Comparison of ENCODE assay signal across 21 mouse cellular contexts in genomic region chr8:124713207-124713606, GRCm38 (mm10). TPM values are rescaled to one million over a fixed set of nuclear protein-coding genes. Genes with fewer than 3 reads are reported as not detected.
DNase-seq lines count a peak whose midpoint lies in the region; ATAC-seq lines count a peak whose summit lies in the region.
"Had no signal": no experiment of that assay in that cellular context is flagged by ENCODE, and none has a peak within 500 bp of the region (broad histone marks: within the 10 kb centered on the region; RNA-seq: fewer than 3 reads in every experiment).

No protein-coding gene starts in this region.

- no peaks in the 10 kb centered on the region; the same call in none of the 2 replicates for H3K4me1 ChIP-seq in liver, embryonic 11.5 days (replicated peaks; ENCODE audit: control insufficient read depth, insufficient read depth, low read length)
- H3K4me1 ChIP-seq in liver, embryonic 12.5 days = peaks cover 24% of the 10 kb centered on the region
- no peaks in the 10 kb centered on the region; the same call in 1 of the 2 replicates for H3K4me1 ChIP-seq in liver, embryonic 16.5 days (ENCODE audit: control insufficient read depth, low read depth, low read length)
- no peaks in the 10 kb centered on the region for H3K4me1 ChIP-seq in forebrain, embryonic 16.5 days (replicated peaks; ENCODE audit: control insufficient read depth, insufficient read depth, low read length)
- H3K4me1 ChIP-seq: embryonic facial prominence, embryonic 12.5 days; forebrain, embryonic 13.5 days; hindbrain, embryonic 15.5 days had no signal

- no peak overlapping the region for H3K4me3 ChIP-seq in liver, embryonic 11.5 days (ENCODE audit: low read depth, low read length)
- no peak overlapping the region for H3K4me3 ChIP-seq in liver, embryonic 12.5 days
- H3K4me3 ChIP-seq in liver, embryonic 16.5 days (ENCODE audit: low read depth, low read length) = no peak overlapping the region
- no peak overlapping the region for H3K4me3 ChIP-seq in forebrain, embryonic 16.5 days (replicated peaks; ENCODE audit: low read length)
- H3K4me3 ChIP-seq: embryonic facial prominence, embryonic 12.5 days; forebrain, embryonic 13.5 days; heart, adult 2 months; heart, embryonic 12.5 days; hindbrain, embryonic 15.5 days had no signal

- H3K9me3 ChIP-seq in liver, embryonic 11.5 days (ENCODE audit: control insufficient read depth, low read length) = no peaks in the 10 kb centered on the region
- no peaks in the 10 kb centered on the region for H3K9me3 ChIP-seq in liver, embryonic 12.5 days (replicated peaks)
- no peaks in the 10 kb centered on the region for H3K9me3 ChIP-seq in liver, embryonic 16.5 days (replicated peaks; ENCODE audit: control insufficient read depth, low read length)
- H3K9me3 ChIP-seq in forebrain, embryonic 16.5 days (ENCODE audit: control insufficient read depth, low read length) = no peaks in the 10 kb centered on the region
- H3K9me3 ChIP-seq: embryonic facial prominence, embryonic 12.5 days; forebrain, embryonic 13.5 days; G1E; heart, embryonic 12.5 days; hindbrain, embryonic 15.5 days had no signal

- WGBS in liver, embryonic 11.5 days = 75% methylated on average over 6 of the region's 6 CpGs
- 61% methylated on average over 6 of the region's 6 CpGs for WGBS in liver, embryonic 12.5 days (ENCODE audit: insufficient replicate concordance)
- 46% methylated on average over 6 of the region's 6 CpGs for WGBS in liver, embryonic 16.5 days (ENCODE audit: insufficient replicate concordance)
- WGBS in forebrain, embryonic 16.5 days = 96% methylated on average over 6 of the region's 6 CpGs

- no peak overlapping the region for H3K9ac ChIP-seq in liver, embryonic 11.5 days (ENCODE audit: low read depth, low read length)
- no peak overlapping the region for H3K9ac ChIP-seq in liver, embryonic 12.5 days
- no peak overlapping the region for H3K9ac ChIP-seq in liver, embryonic 16.5 days (ENCODE audit: low read depth, low read length)
- H3K9ac ChIP-seq in forebrain, embryonic 16.5 days (replicated peaks; ENCODE audit: low read depth, low read length) = no peak overlapping the region
- H3K9ac ChIP-seq: embryonic facial prominence, embryonic 12.5 days; forebrain, embryonic 13.5 days; heart, embryonic 12.5 days; hindbrain, embryonic 15.5 days had no signal

- H3K27ac ChIP-seq in liver, embryonic 11.5 days (ENCODE audit: low read depth, low read length) = no peak overlapping the region
- no peak overlapping the region for H3K27ac ChIP-seq in liver, embryonic 12.5 days
- no peak overlapping the region for H3K27ac ChIP-seq in liver, embryonic 16.5 days (ENCODE audit: low read length)
- no peak overlapping the region for H3K27ac ChIP-seq in forebrain, embryonic 16.5 days (ENCODE audit: low read length)
- H3K27ac ChIP-seq: embryonic facial prominence, embryonic 12.5 days; forebrain, embryonic 13.5 days; heart, adult 2 months; hindbrain, embryonic 15.5 days had no signal

- H3K4me2 ChIP-seq in liver, embryonic 11.5 days = no peak overlapping the region
- H3K4me2 ChIP-seq in liver, embryonic 12.5 days = no peak overlapping the region
- H3K4me2 ChIP-seq in liver, embryonic 16.5 days (ENCODE audit: low read depth, low read length) = no peak overlapping the region
- no peak overlapping the region for H3K4me2 ChIP-seq in forebrain, embryonic 16.5 days (ENCODE audit: low read length)
- H3K4me2 ChIP-seq: embryonic facial prominence, embryonic 12.5 days; forebrain, embryonic 13.5 days; heart, embryonic 12.5 days; hindbrain, embryonic 15.5 days had no signal

- no peak for DNase-seq in liver, embryonic 11.5 days (ENCODE audit: low spot score)
- DNase-seq in liver = no peak
- no peak for DNase-seq in kidney, adult 8-10 months
- DNase-seq in retina, embryonic 14.5 days (ENCODE audit: low spot score) = no peak
- DNase-seq: adrenal gland, postnatal 10 days; B cell, adult 2 months; cerebellum, adult 11 months; cerebellum, adult 8-10 months; cerebellum, postnatal 14 days; gastrocnemius, postnatal 14 days; heart, adult 2 months; heart, postnatal 36 days had no signal

- H3K36me3 ChIP-seq in liver, embryonic 11.5 days (ENCODE audit: control insufficient read depth, insufficient read depth, low read length) = peaks cover 22% of the 10 kb centered on the region
- H3K36me3 ChIP-seq in liver, embryonic 12.5 days = peaks cover 60% of the 10 kb centered on the region
- H3K36me3 ChIP-seq in liver, embryonic 16.5 days (ENCODE audit: control insufficient read depth, insufficient read depth) = peaks cover 12% of the 10 kb centered on the region
- H3K36me3 ChIP-seq in forebrain, embryonic 16.5 days (ENCODE audit: control insufficient read depth, insufficient read depth) = peaks cover 24% of the 10 kb centered on the region

- ATAC-seq in liver, embryonic 11.5 days (replicated peaks; ENCODE audit: low FRiP score) = peak; percentile 73
- ATAC-seq in liver, embryonic 12.5 days = peak; percentile 81
- ATAC-seq in liver, embryonic 16.5 days (ENCODE audit: low read depth) = peak; percentile 59
- ATAC-seq in forebrain, embryonic 16.5 days = no peak
- ATAC-seq: CD4-positive, CD25-positive, alpha-beta regulatory T cell, adult 4 months; forebrain, embryonic 13.5 days had no signal

- no peaks in the 10 kb centered on the region for H3K27me3 ChIP-seq in liver, embryonic 11.5 days (replicated peaks; ENCODE audit: control insufficient read depth, insufficient read depth, low read length)
- no peaks in the 10 kb centered on the region for H3K27me3 ChIP-seq in liver, embryonic 12.5 days (replicated peaks)
- H3K27me3 ChIP-seq in liver, embryonic 16.5 days (ENCODE audit: control insufficient read depth, insufficient read depth, low read depth, low read length) = no peaks in the 10 kb centered on the region
- no peaks in the 10 kb centered on the region for H3K27me3 ChIP-seq in forebrain, embryonic 16.5 days (replicated peaks; ENCODE audit: control insufficient read depth, insufficient read depth, low read length)
- H3K27me3 ChIP-seq: embryonic facial prominence, embryonic 12.5 days; forebrain, embryonic 13.5 days; heart, embryonic 12.5 days; hindbrain, embryonic 15.5 days had no signal

RNA-seq across cellular contexts. Expression of gene Ttc13, which starts 8.6 kb away (rescaled TPM):
- polyA plus RNA-seq in liver, embryonic 11.5 days (2014; fragmentation: Nextera tagmentation; extraction: Ambion mirVana) = 49.8 and 51.9 TPM in 2 replicates
- 32.4 and 35.4 TPM in 2 replicates for polyA plus RNA-seq in liver, embryonic 12.5 days (2016; fragmentation: Nextera tagmentation; extraction: Ambion mirVana)
- 14.2 and 14.6 TPM in 2 replicates for polyA plus RNA-seq in liver, embryonic 16.5 days (2015; fragmentation: Nextera tagmentation; extraction: Ambion mirVana)
- 60.0 and 62.6 TPM in 2 replicates for polyA plus RNA-seq in forebrain, embryonic 16.5 days (2015; fragmentation: Nextera tagmentation; extraction: Ambion mirVana)

RNA-seq across cellular contexts. Expression of gene Arv1, which starts 8.7 kb away (rescaled TPM):
- 17.9 and 23.3 TPM in 2 replicates for polyA plus RNA-seq in liver, embryonic 11.5 days (2014; fragmentation: Nextera tagmentation; extraction: Ambion mirVana)
- 13.3 TPM in 2 replicates for polyA plus RNA-seq in liver, embryonic 12.5 days (2016; fragmentation: Nextera tagmentation; extraction: Ambion mirVana)
- polyA plus RNA-seq in liver, embryonic 16.5 days (2015; fragmentation: Nextera tagmentation; extraction: Ambion mirVana) = 4.8 and 5.7 TPM in 2 replicates
- polyA plus RNA-seq in forebrain, embryonic 16.5 days (2015; fragmentation: Nextera tagmentation; extraction: Ambion mirVana) = 26.9 and 33.5 TPM in 2 replicates

RNA-seq across cellular contexts. Expression of gene Fam89a, which starts 38.4 kb away (rescaled TPM):
- 3.6 and 3.8 TPM in 2 replicates for polyA plus RNA-seq in liver, embryonic 11.5 days (2014; fragmentation: Nextera tagmentation; extraction: Ambion mirVana)
- 2.9 and 3.2 TPM in 2 replicates for polyA plus RNA-seq in liver, embryonic 12.5 days (2016; fragmentation: Nextera tagmentation; extraction: Ambion mirVana)
- 2.1 and 2.3 TPM in 2 replicates for polyA plus RNA-seq in liver, embryonic 16.5 days (2015; fragmentation: Nextera tagmentation; extraction: Ambion mirVana)
- 0.25 TPM in 1 of 2 replicates, not detected in the other for polyA plus RNA-seq in forebrain, embryonic 16.5 days (2015; fragmentation: Nextera tagmentation; extraction: Ambion mirVana)
- polyA plus RNA-seq: G1E had no signal

RNA-seq across cellular contexts. Expression of gene 2310022B05Rik, which starts 50.0 kb away (rescaled TPM):
- 16.3 and 17.5 TPM in 2 replicates for polyA plus RNA-seq in liver, embryonic 11.5 days (2014; fragmentation: Nextera tagmentation; extraction: Ambion mirVana)
- 9.4 and 10.2 TPM in 2 replicates for polyA plus RNA-seq in liver, embryonic 12.5 days (2016; fragmentation: Nextera tagmentation; extraction: Ambion mirVana)
- polyA plus RNA-seq in liver, embryonic 16.5 days (2015; fragmentation: Nextera tagmentation; extraction: Ambion mirVana) = 5.3 and 6.4 TPM in 2 replicates
- 26.0 and 29.4 TPM in 2 replicates for polyA plus RNA-seq in forebrain, embryonic 16.5 days (2015; fragmentation: Nextera tagmentation; extraction: Ambion mirVana)
